In the genomic region with DNA sequence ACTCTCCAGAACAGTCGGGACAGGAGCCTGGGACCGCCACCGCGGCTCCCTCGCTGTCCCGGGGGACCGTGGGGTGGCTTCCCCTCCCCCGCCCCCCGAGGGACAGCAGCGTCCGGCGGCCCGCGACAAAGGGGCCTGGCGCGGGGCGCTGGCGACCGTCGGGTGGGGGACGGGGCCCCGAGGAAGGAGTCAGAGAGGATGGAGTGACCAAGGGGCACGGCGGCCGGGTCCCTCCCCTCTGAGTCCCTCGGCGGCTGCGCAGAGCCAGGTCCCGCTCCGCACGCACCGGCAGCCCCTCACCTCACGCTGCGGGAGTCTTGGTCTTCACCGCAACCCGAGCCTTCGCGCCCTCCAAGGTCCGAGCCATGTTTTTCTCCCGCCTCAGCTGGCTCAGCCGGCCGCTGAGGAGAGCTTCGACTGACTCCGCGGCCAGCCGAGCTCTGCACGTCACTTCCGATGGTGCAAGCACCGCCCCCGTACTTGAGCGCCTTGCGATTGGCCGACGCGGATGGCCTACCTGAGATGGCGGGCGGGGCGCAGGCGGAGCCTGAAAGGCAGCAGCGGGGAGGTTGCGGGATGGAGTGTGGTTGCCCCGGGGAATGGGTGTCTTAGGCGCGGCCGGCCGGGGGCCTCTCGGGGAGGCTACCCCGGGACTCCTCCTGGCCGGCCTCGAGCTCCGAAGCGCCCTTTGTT, we compare ENCODE assay signal across 8 mouse cellular contexts. TPM values are rescaled to one million over a fixed set of nuclear protein-coding genes. Genes with fewer than 3 reads are reported as not detected.
DNase-seq lines count a peak whose midpoint lies in the region; ATAC-seq lines count a peak whose summit lies in the region.

A gene (minus strand): TSS at position 446 of the 693 bp plus-strand sequence.

- under 1% methylated on average over 62 of the region's 72 CpGs for WGBS in heart, embryonic 14.5 days
- WGBS in liver, embryonic 13.5 days (ENCODE audit: insufficient replicate concordance): under 1% methylated on average over 65 of the region's 72 CpGs
- WGBS in stomach, embryonic 16.5 days: under 1% methylated on average over 67 of the region's 72 CpGs

- H3K9me3 ChIP-seq in heart, embryonic 14.5 days (ENCODE audit: control insufficient read depth, low read length): no peaks in the 10 kb centered on the region
- H3K9me3 ChIP-seq in liver, embryonic 13.5 days (replicated peaks): no peaks in the 10 kb centered on the region
- H3K9me3 ChIP-seq in stomach, embryonic 16.5 days (replicated peaks; ENCODE audit: control insufficient read depth, low read length): no peaks in the 10 kb centered on the region

- H3K4me1 ChIP-seq in brown adipose tissue, adult 24 weeks (ENCODE audit: control insufficient read depth, insufficient read depth, insufficient read length, low read length): peaks cover 14% of the 10 kb centered on the region
- peaks cover 2 to 27% of the 10 kb centered on the region in 2 experiments; a peak in 3 of 4 replicates for H3K4me1 ChIP-seq in heart, embryonic 14.5 days (ENCODE audit: control insufficient read depth in 2 of 2, insufficient read depth in 2 of 2, low read length in 2 of 2)
- H3K4me1 ChIP-seq in liver, embryonic 13.5 days (replicated peaks): peaks cover 24% of the 10 kb centered on the region
- H3K4me1 ChIP-seq in stomach, embryonic 16.5 days (ENCODE audit: control insufficient read depth, insufficient read depth, low read length): peaks cover 20% of the 10 kb centered on the region

- peak within 1 kb of the TSS; percentile 91 for H3K9ac ChIP-seq in heart, embryonic 14.5 days (ENCODE audit: low read length)
- peak within 1 kb of the TSS; percentile 84 for H3K9ac ChIP-seq in liver, embryonic 13.5 days
- H3K9ac ChIP-seq in stomach, embryonic 16.5 days (ENCODE audit: low read length): peak within 1 kb of the TSS; percentile 93

- H3K4me2 ChIP-seq in heart, embryonic 14.5 days (ENCODE audit: low read length): peak within 1 kb of the TSS; percentile 93
- peak within 1 kb of the TSS; percentile 94 for H3K4me2 ChIP-seq in liver, embryonic 13.5 days
- peak within 1 kb of the TSS; percentile 94 for H3K4me2 ChIP-seq in stomach, embryonic 16.5 days (ENCODE audit: low read depth, low read length)

- H3K36me3 ChIP-seq in heart, embryonic 14.5 days (ENCODE audit: control insufficient read depth, insufficient read depth, low read length): no peaks in the 10 kb centered on the region
- H3K36me3 ChIP-seq in liver, embryonic 13.5 days: no peaks in the 10 kb centered on the region
- H3K36me3 ChIP-seq in stomach, embryonic 16.5 days (ENCODE audit: control insufficient read depth, insufficient read depth, low read length): no peaks in the 10 kb centered on the region

- no peaks in the 10 kb centered on the region for H3K27me3 ChIP-seq in heart, embryonic 14.5 days (ENCODE audit: control insufficient read depth, insufficient read depth, low read length)
- peaks cover 38% of the 10 kb centered on the region for H3K27me3 ChIP-seq in liver, embryonic 13.5 days
- no peaks in the 10 kb centered on the region for H3K27me3 ChIP-seq in stomach, embryonic 16.5 days (ENCODE audit: control insufficient read depth, insufficient read depth, low read length)

- H3K4me3 ChIP-seq in brown adipose tissue, adult 24 weeks (ENCODE audit: insufficient read depth, low read depth, low read length): peak within 1 kb of the TSS; percentile 97
- peak within 1 kb of the TSS; percentile 70 to 91 for H3K4me3 ChIP-seq in heart, embryonic 14.5 days (ENCODE audit: control insufficient read depth in 1 of 2, insufficient read depth in 1 of 2, low read depth in 1 of 2, low read length in 2 of 2)
- H3K4me3 ChIP-seq in liver, embryonic 13.5 days (replicated peaks): peak within 1 kb of the TSS; percentile 82
- peak within 1 kb of the TSS; percentile 82 for H3K4me3 ChIP-seq in stomach, embryonic 16.5 days (replicated peaks; ENCODE audit: low read length)

- DNase-seq in CD4-positive, CD25-positive, alpha-beta regulatory T cell, adult 2 months (ENCODE audit: low read depth, low spot score): peak; percentile 96
- DNase-seq in fat pad, adult 2 months (ENCODE audit: extremely low read depth, low read depth, low spot score): peak; percentile 47
- DNase-seq in kidney, postnatal 14 days: peak; percentile 98
- DNase-seq in liver, embryonic 13.5 days: peak; percentile 89
- peak; percentile 95 for DNase-seq in neural tube, embryonic 10.5 days (ENCODE audit: extremely low spot score, low spot score)

- H3K27ac ChIP-seq in brown adipose tissue, adult 24 weeks (replicated peaks; ENCODE audit: low read depth, low read length): peak within 1 kb of the TSS; percentile 95
- H3K27ac ChIP-seq in heart, embryonic 14.5 days (replicated peaks in 1 of 2; ENCODE audit: control insufficient read depth in 1 of 2, insufficient read depth in 1 of 2, low read depth in 2 of 2, low read length in 2 of 2): peak within 1 kb of the TSS; percentile 84 to 92
- peak within 1 kb of the TSS; percentile 69 for H3K27ac ChIP-seq in liver, embryonic 13.5 days
- peak within 1 kb of the TSS; percentile 97 for H3K27ac ChIP-seq in stomach, embryonic 16.5 days (ENCODE audit: low read length)

- ATAC-seq in heart, embryonic 14.5 days (ENCODE audit: insufficient number of reproducible peaks, insufficient read depth, low FRiP score, low read depth): peak; percentile 95
- ATAC-seq in liver, embryonic 13.5 days (ENCODE audit: low read depth): peak; percentile 98
- ATAC-seq in stomach, embryonic 16.5 days (ENCODE audit: insufficient read depth, low FRiP score): peak; percentile 98

RNA-seq across cellular contexts. Expression of the gene that starts here (rescaled TPM):
- polyA plus RNA-seq in brown adipose tissue, adult 24 weeks (2012; ENCODE audit: insufficient read depth, insufficient read length, missing spikeins): 16.4 and 17.4 TPM in 2 replicates
- 22.1 and 24.2 TPM in 2 replicates for polyA plus RNA-seq in heart, embryonic 14.5 days (2014; fragmentation: Nextera tagmentation; extraction: Ambion mirVana)
- 3.9 and 5.1 TPM in 2 replicates for polyA plus RNA-seq in liver, embryonic 13.5 days (2015; fragmentation: Nextera tagmentation; extraction: Ambion mirVana)
- 28.7 and 29.3 TPM in 2 replicates for polyA plus RNA-seq in stomach, embryonic 16.5 days (2015; fragmentation: Nextera tagmentation; extraction: Ambion mirVana)

Comparison
In these comparisons a context has a peak if more than half of its experiments do, and no peak if none do; other contexts are left out.
1. Peak in every context shown above with its lines: DNase-seq, ATAC-seq, H3K4me3 ChIP-seq and H3K27ac ChIP-seq.
2. DNase-seq: peak in every context shown above with its lines; median percentile 98 in kidney, postnatal 14 days; 96 in CD4-positive, CD25-positive, alpha-beta regulatory T cell, adult 2 months; 95 in neural tube, embryonic 10.5 days; 89 in liver, embryonic 13.5 days; 47 in fat pad, adult 2 months.